Mouse (Mus musculus) central nervous system, embryonic 14 days (tissue): ENCODE results near the gene Olfr699. TPM values are rescaled to one million over a fixed set of nuclear protein-coding genes. Genes with fewer than 3 reads are reported as not detected.

Experiments
- polyA plus RNA-seq: library from polyadenylated mRNA; depleted of rRNA; stranded (reverse); fragments of >200 nt; gene quantifications from 2 replicates; pipeline ENCODE4 v1.2.3, GENCODE M21; 2012; rRNA removed

Olfr699 gene
- not detected in 2 replicates for polyA plus RNA-seq

DNA sequence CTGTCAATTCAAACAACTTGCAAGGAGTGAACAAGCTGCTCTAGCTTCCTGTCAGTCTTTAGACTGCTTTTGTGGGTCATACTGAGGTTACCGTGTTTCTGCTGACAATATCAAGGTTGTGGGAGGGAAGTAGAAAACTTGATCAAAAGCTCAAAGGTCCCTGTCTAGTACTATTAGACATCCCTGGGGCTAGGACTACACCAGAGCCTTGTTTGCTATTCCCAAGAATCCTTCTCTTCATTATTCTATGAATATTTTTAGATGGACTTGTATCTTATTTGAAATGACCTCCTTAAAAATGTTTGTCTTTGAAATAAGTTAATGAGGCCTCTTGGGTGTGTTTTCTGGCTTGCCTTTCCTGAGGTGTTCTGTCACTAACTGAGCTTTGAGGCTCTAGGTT is at the start of gene Olfr699:
Olfr699 (minus strand) TSS at position 101 of the 400 bp plus-strand sequence.

GRCm38 (mm10) chr7:106833793-106834192 is 40.8 kb upstream of the Olfr699 start, which contains the start of gene Olfr702:
Olfr702 (minus strand) TSS chr7:106833893.

GRCm38 (mm10) chr7:106813829-106814228 is 20.8 kb upstream of the Olfr699 start, which contains the start of gene Olfr701:
Olfr701 (plus strand) TSS chr7:106814129.

DNA sequence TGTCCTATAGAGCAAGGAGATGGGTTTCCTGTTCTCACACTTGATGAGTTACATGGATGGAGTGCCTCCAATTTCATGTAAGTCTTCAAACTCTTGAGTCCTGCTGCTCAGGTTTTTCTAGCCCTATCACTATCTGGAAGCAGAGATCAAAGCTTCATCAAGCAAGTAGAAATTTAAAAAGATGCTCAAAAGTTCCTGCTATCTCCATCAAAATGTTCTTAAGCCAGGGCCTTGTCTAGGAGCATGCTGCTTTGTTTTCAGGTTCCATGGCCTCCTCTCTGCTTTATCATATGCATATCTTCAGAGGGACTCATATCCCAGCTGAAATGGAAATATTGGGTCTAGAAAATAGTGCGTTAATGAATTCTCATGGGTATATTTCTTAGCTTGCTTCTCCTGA is 15.7 kb upstream of the Olfr699 start, which contains the start of gene Olfr700:
Olfr700 (minus strand) TSS at position 101 of the 400 bp plus-strand sequence.

GRCm38 (mm10) chr7:106755297-106755696 is 37.7 kb downstream of the Olfr699 start, which contains the start of gene Olfr698:
Olfr698 (minus strand) TSS chr7:106755397.

GRCm38 (mm10) chr7:106742343-106742742 is 50.7 kb downstream of the Olfr699 start, which contains the start of gene Olfr697:
Olfr697 (minus strand) TSS chr7:106742443.

Other genes starting within 250 kb of the Olfr699 start
- not detected in 2 replicates for gene Olfr693, start 112.6 kb downstream of the Olfr699 start, polyA plus RNA-seq
- gene Olfr694, start 101.4 kb downstream of the Olfr699 start, polyA plus RNA-seq = not detected in 2 replicates
- gene Olfr695, start 76.8 kb downstream of the Olfr699 start, polyA plus RNA-seq = not detected in 2 replicates
- not detected in 2 replicates for gene Olfr697, start 50.8 kb downstream of the Olfr699 start, polyA plus RNA-seq
- not detected in 2 replicates for gene Olfr698, start 37.8 kb downstream of the Olfr699 start, polyA plus RNA-seq
- not detected in 2 replicates for gene Olfr700, start 15.6 kb upstream of the Olfr699 start, polyA plus RNA-seq
- not detected in 2 replicates for gene Olfr701, start 20.9 kb upstream of the Olfr699 start, polyA plus RNA-seq
- gene Olfr702, start 40.7 kb upstream of the Olfr699 start, polyA plus RNA-seq = not detected in 2 replicates
- gene Olfr703, start 50.2 kb upstream of the Olfr699 start, polyA plus RNA-seq = not detected in 2 replicates
- gene Olfr704, start 70.0 kb upstream of the Olfr699 start, polyA plus RNA-seq = not detected in 2 replicates
- gene Olfr705, start 83.7 kb upstream of the Olfr699 start, polyA plus RNA-seq = not detected in 2 replicates
- gene Olfr706, start 95.0 kb upstream of the Olfr699 start, polyA plus RNA-seq = not detected in 2 replicates
- gene Olfr707, start 108.0 kb upstream of the Olfr699 start, polyA plus RNA-seq = not detected in 2 replicates
- not detected in 2 replicates for gene Olfr1532-ps1, start 114.8 kb upstream of the Olfr699 start, polyA plus RNA-seq
- not detected in 2 replicates for gene Olfr709-ps1, start 139.0 kb upstream of the Olfr699 start, polyA plus RNA-seq
- gene Olfr710, start 155.1 kb upstream of the Olfr699 start, polyA plus RNA-seq = not detected in 2 replicates
- gene Olfr6, start 170.7 kb upstream of the Olfr699 start, polyA plus RNA-seq = not detected in 2 replicates
- gene Olfr711, start 182.3 kb upstream of the Olfr699 start, polyA plus RNA-seq = not detected in 2 replicates
- not detected in 2 replicates for gene Olfr2, start 212.9 kb upstream of the Olfr699 start, polyA plus RNA-seq
- not detected in 2 replicates for gene Olfr713, start 238.0 kb upstream of the Olfr699 start, polyA plus RNA-seq